Mouse (Mus musculus) spleen, adult 2 months (tissue): Measurements from ENCODE around the gene Psmb4. TPM values are rescaled to one million over a fixed set of nuclear protein-coding genes. Genes with fewer than 3 reads are reported as not detected.

ENCODE experiments used
- DNase-seq, 2 experiments: peaks; one replicate each; pipeline versions ENCODE4 v3.0.0 to v3.0.0-alpha.2; 2012 to 2021; ENCODE audit warnings: low spot score in 2 of 2, low read depth in 1 of 2
- H3K27ac ChIP-seq: fragments of 200-500 bp; 2 replicates; pipeline ENCODE4 v1.5.1; 2012; ENCODE audit warnings: low read length, inconsistent platforms; ENCODE audit not compliant: insufficient read depth
- H3K27me3 ChIP-seq: fragments of 200-500 bp; 2 replicates; pipeline ENCODE4 v1.6.1; 2012; ENCODE audit warnings: mild to moderate bottlenecking, moderate library complexity, low read length, inconsistent platforms; ENCODE audit not compliant: control insufficient read depth, insufficient read depth
- H3K36me3 ChIP-seq: fragments of 200-500 bp; 2 replicates; pipeline ENCODE4 v1.6.1; 2012; ENCODE audit warnings: mild to moderate bottlenecking, low read length, inconsistent platforms; ENCODE audit not compliant: control insufficient read depth, insufficient read depth
- H3K4me1 ChIP-seq: fragments of 200-500 bp; 2 replicates; pipeline ENCODE4 v1.6.1; 2011; ENCODE audit warnings: inconsistent platforms; ENCODE audit not compliant: control insufficient read depth, insufficient read depth, insufficient read length
- H3K4me3 ChIP-seq: fragments of 200-500 bp; 2 replicates; pipeline ENCODE4 v1.5.1; 2011; ENCODE audit warnings: mild to moderate bottlenecking, inconsistent platforms; ENCODE audit not compliant: insufficient read depth, insufficient read length; ENCODE audit errors: extremely low read depth
- CTCF ChIP-seq: fragments of 200-500 bp; IDR thresholded peaks from 2 replicates; pipeline ENCODE4 v1.5.1; 2011; ENCODE audit warnings: mild to moderate bottlenecking, inconsistent platforms; ENCODE audit not compliant: insufficient read depth, insufficient read length, insufficient replicate concordance; ENCODE audit errors: extremely low read depth
- POLR2A ChIP-seq: fragments of 200-500 bp; IDR thresholded peaks from 2 replicates; pipeline ENCODE4 v1.6.1; 2011; ENCODE audit warnings: low read depth, low read length, inconsistent platforms
- WGBS: fragments of 180-500 bp; shearing (Covaris S2); methylation state at CpG from one replicate; pipeline ENCODE4 v1.1.7; 2018; 5-methylcytosine and 5-hydroxymethylcytosine counted together
- polyA plus RNA-seq: library from polyadenylated mRNA; depleted of rRNA; stranded (reverse); fragments of >200 nt; gene quantifications from 2 replicates; pipeline ENCODE4 v1.2.3, GENCODE M21; 2012

The Psmb4 gene
- polyA plus RNA-seq, 1 experiment = 117 TPM

DNA sequence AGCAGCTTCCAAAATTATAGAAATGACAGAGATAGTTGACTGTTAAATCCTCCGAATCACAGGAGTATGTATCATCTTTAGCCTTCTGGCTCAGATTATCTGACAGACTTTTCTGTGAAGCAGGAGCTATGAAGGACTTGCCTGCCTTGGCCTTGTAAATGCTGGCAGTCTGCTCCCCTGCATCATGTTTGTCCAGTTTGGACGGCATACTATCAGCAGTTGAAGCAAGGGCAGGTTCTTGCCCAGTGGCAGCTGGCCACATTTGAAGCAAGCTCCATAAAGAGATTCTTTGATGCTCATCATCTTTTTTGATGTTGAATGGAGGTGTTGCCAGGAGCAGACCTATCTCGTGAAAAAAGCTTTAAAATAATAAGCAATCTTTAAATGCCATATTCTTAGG is 7.3 kb upstream of the Psmb4 start:
- no peaks in the 10 kb centered on the region for H3K36me3 ChIP-seq

DNA sequence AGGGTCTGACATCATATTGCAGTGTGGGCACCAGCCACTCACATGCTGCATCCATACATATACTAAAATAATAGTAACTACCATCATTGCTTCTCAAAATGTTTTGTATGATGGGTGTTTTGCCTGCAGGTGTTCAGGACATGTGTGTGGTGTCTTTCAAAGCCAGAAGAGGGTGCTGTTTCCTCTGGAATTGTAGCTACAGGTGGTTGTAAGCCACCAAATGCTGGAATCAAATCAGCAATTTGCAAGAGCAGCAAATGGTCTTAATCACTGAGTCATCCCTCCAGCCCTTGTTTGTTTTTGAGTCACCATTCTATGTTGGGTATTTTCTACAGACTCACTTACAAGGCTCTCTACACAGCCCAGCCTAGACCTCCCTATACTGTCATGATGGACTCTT is 1.8 kb upstream of the Psmb4 start:
- Histone ChIP-seq H3K27me3 (no peaks in the 10 kb centered on the region), H3K4me3 (no peak overlapping the region), H3K27ac (no peak overlapping the region), H3K4me1 (peaks cover 5% of the 10 kb centered on the region; the same call in 1 of the 2 replicates), H3K36me3 (peaks cover 9% of the 10 kb centered on the region)
- TF ChIP-seq CTCF (no peak), POLR2A (no peak)
- no peak for DNase-seq

More for the DNA sequence above, 7.3 kb upstream of the Psmb4 start:
- no peak overlapping the region for H3K27ac ChIP-seq
- no peaks in the 10 kb centered on the region for H3K4me1 ChIP-seq
- no peak for TF ChIP-seq POLR2A
- no peak for TF ChIP-seq CTCF
- WGBS = 73% methylated on average over 3 of the region's 3 CpGs
- no peak for DNase-seq
- 0 out of 2 replicates have a peak, but pooled peaks cover 1% of the 10 kb centered on the region for H3K27me3 ChIP-seq
- no peak overlapping the region for H3K4me3 ChIP-seq

DNA sequence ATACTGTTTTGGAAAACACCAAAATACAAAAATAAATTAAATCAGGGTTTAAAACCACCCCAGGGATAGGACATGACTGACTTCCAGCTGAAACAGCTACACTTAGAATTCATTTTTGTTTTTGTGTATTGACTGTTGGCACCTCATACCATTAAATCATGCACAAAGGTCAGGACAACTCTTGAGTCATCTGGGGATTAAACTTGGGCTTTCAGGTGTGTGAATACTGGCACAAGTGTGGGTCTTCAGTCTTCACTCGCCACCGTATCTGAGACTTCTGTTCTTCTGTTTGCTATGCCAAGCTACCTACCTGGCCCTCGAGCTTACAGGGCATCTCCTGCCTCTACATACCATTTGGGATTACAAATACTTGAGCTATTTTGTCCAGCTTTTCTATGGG is 4.2 kb downstream of the Psmb4 start:
- Histone ChIP-seq H3K27me3 (no peaks in the 10 kb centered on the region), H3K4me1 (peaks cover 5% of the 10 kb centered on the region; the same call in 1 of the 2 replicates), H3K4me3 (no peak overlapping the region), H3K27ac (no peak overlapping the region), H3K36me3 (peaks cover 41% of the 10 kb centered on the region)
- 96% methylated on average over 3 of the region's 3 CpGs for WGBS
- TF ChIP-seq CTCF = no peak
- TF ChIP-seq POLR2A = no peak
- no peak for DNase-seq

DNA sequence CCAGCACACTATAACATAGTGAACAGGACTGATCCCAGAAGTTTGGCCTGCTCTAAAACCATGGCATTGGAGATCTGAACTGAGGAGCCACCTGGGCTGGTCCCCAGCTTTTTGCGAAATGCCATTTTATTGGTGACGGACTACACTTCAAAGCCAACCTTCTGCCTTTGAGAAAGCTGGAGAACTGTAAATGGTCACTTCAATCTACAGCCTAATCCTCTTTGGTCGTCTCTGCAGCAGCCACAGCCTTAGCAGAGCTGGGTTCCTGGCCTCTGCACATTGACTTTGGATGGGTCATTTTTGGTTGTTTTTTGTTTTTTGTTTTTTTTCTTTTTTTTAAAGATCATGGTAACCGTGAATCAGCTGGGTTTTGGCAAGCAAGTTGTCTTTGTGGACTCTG is 4.9 kb downstream of the Psmb4 start:
- DNase-seq = no peak
- Histone ChIP-seq H3K27me3 (no peaks in the 10 kb centered on the region), H3K36me3 (peaks cover 46% of the 10 kb centered on the region), H3K27ac (no peak overlapping the region), H3K4me3 (no peak overlapping the region), H3K4me1 (peaks cover 5% of the 10 kb centered on the region; the same call in 1 of the 2 replicates)
- WGBS = 90% methylated on average over 4 of the region's 4 CpGs
- TF ChIP-seq POLR2A = no peak
- no peak for TF ChIP-seq CTCF

DNA sequence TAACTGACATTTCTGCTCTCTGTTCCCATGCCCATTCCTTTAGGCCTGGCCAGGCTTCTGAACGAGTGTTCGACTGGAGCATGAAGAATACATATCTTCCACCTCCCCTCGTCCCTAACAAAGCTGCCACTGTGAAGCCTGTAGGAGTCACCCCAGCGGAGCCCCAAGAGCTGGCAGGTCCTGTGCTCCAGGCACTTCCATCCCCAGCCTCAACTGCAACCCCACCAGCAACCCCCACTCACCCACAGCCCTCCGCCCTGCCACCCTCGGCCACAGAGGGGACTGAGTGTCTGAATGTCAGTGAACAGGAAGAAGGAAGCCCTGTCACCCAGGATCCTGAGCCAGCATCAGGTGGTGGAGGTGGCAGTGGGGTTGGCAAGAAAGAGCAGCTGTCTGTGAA is 8.1 kb downstream of the Psmb4 start:
- TF ChIP-seq POLR2A (no peak), CTCF (no peak)
- peaks cover 59% of the 10 kb centered on the region for H3K36me3 ChIP-seq
- no peaks in the 10 kb centered on the region for H3K27me3 ChIP-seq
- H3K4me1 ChIP-seq = no peaks in the 10 kb centered on the region
- DNase-seq = no peak
- H3K4me3 ChIP-seq = no peak overlapping the region
- 90% methylated on average over 6 of the region's 6 CpGs for WGBS
- H3K27ac ChIP-seq = no peak overlapping the region

DNA sequence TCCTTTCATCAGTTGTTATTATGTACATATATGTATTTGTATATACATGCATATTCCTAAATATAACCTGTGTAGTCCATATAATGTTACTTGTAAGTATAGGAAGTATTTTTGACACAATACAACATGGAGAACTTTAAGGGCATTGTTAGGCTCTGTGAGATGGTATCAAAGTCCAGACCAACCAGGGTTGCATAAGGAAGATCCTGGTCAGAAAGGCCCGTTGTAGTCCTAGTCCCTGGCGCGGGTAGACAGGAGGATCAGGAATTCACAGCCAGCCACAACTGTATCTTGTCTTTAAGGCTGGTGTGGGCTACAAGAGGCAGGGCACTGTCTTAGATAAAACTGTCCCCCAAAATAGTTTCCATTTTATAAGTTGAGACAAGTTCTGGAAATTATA is 17.8 kb downstream of the Psmb4 start:
- no peak for DNase-seq
- 90% methylated on average over 3 of the region's 3 CpGs for WGBS
- Histone ChIP-seq H3K4me1 (no peaks in the 10 kb centered on the region), H3K36me3 (peaks cover 29% of the 10 kb centered on the region), H3K27ac (no peak overlapping the region), H3K27me3 (no peaks in the 10 kb centered on the region), H3K4me3 (no peak overlapping the region)
- TF ChIP-seq CTCF (no peak), POLR2A (no peak)

DNA sequence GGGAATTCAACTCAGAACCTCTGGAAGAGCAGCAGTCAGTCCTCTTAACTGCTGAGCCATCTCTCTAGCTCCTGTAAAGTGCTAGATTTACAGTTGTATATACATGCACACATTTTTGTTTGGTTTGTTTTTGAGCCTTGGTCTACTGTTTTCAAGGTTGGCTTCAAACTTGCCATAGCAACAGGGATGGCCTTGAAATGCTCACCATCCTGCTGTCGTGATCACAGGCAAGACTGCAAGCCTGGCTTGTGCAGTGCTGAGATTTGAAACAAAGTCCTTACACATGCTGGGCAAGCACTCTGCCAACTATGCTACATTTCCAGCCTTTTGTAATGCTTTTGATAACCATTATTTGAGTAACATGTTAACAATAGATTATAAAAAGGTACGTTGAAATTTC is 27.3 kb downstream of the Psmb4 start:
- 87% methylated on average over 2 of the region's 2 CpGs for WGBS
- H3K27me3 ChIP-seq = no peaks in the 10 kb centered on the region
- no peak for DNase-seq
- H3K4me3 ChIP-seq = no peak overlapping the region
- TF ChIP-seq POLR2A (no peak), CTCF (no peak)
- H3K36me3 ChIP-seq = peaks cover 19% of the 10 kb centered on the region
- no peak overlapping the region for H3K27ac ChIP-seq
- H3K4me1 ChIP-seq = no peaks in the 10 kb centered on the region

DNA sequence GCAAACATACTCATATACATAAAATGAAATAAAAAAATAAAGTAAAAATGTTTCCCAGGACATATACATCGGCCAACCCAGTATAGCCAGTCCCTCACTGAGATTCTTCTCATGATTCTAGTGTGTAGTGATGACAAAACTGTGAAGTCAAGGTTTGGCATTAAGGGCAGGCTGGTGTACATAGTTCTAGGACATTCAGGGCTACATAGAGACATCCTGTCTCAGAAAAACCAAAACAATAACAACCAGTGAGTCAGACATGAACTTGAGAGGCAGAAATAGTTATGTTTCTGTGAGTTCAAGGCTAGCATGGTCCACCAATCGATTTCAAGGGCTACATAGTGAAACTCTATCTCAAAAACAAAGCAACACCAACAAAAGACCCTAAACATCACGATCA is 34.5 kb downstream of the Psmb4 start:
- no peak for TF ChIP-seq CTCF
- no peak for TF ChIP-seq POLR2A
- WGBS = 86% methylated on average over 3 of the region's 3 CpGs
- no peaks in the 10 kb centered on the region for H3K27me3 ChIP-seq

More for the DNA sequence above, 34.5 kb downstream of the Psmb4 start:
- Histone ChIP-seq H3K36me3 (peaks cover 7% of the 10 kb centered on the region), H3K4me1 (peaks cover 9% of the 10 kb centered on the region), H3K27ac (no peak overlapping the region), H3K4me3 (no peak overlapping the region)
- no peak for DNase-seq
